ENCODE assay signal across 20 mouse cellular contexts in the genomic region with DNA sequence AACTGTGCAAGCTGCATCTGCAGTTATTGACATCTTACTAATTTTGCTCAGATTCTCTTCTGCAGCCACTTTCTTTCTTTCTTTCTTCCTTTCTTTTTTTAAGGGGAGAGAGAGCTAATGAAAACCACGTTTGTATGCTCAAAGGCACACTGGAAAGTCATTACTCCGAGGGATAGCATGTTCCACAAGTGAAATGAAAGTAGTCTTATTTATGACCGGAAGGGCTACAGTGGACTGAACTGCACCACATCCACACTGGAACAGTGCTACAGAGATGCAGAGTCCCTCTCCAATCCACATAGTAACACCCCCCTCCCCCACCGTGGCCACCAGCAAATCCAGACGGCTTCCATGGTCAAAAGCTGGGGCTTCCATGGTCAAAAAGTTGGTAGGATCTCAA.
"Had no signal": no experiment of that assay in that cellular context is flagged by ENCODE, and none has a peak within 500 bp of the region (broad histone marks: within the 10 kb centered on the region; RNA-seq: fewer than 3 reads in every experiment).

No protein-coding gene starts in this region.

- H3K27me3 ChIP-seq: intestine, embryonic 15.5 days; liver, embryonic 13.5 days; neural tube, embryonic 12.5 days; neural tube, embryonic 15.5 days had no signal

- H3K4me3 ChIP-seq: intestine, embryonic 15.5 days; liver, embryonic 13.5 days; midbrain, embryonic 12.5 days; midbrain, embryonic 15.5 days; neural tube, embryonic 12.5 days; neural tube, embryonic 15.5 days had no signal

- DNase-seq: kidney, adult 11 months; kidney, postnatal 10 days; kidney, postnatal 4 days; layer of hippocampus, adult 9-11 months; liver, embryonic 13.5 days; lung, adult 2 months; lung, postnatal 14 days; right cerebral cortex, adult 18-20 months; right cerebral cortex, postnatal 14 days; right cerebral cortex, postnatal 4 days; thymus, adult 2 months; thymus, postnatal 14 days; thymus, postnatal 4 days had no signal

- H3K4me2 ChIP-seq: intestine, embryonic 15.5 days; liver, embryonic 13.5 days; midbrain, embryonic 12.5 days; midbrain, embryonic 15.5 days; neural tube, embryonic 12.5 days; neural tube, embryonic 15.5 days had no signal

- H3K9me3 ChIP-seq: intestine, embryonic 15.5 days; liver, embryonic 13.5 days; midbrain, embryonic 12.5 days; midbrain, embryonic 15.5 days; neural tube, embryonic 12.5 days; neural tube, embryonic 15.5 days had no signal

- H3K4me1 ChIP-seq: liver, embryonic 13.5 days; midbrain, embryonic 15.5 days; neural tube, embryonic 12.5 days; neural tube, embryonic 15.5 days had no signal

- H3K36me3 ChIP-seq: intestine, embryonic 15.5 days; liver, embryonic 13.5 days; midbrain, embryonic 12.5 days; midbrain, embryonic 15.5 days; neural tube, embryonic 12.5 days; neural tube, embryonic 15.5 days had no signal

- H3K9ac ChIP-seq: intestine, embryonic 15.5 days; liver, embryonic 13.5 days; midbrain, embryonic 12.5 days; midbrain, embryonic 15.5 days; neural tube, embryonic 12.5 days; neural tube, embryonic 15.5 days had no signal

- H3K27ac ChIP-seq: intestine, embryonic 15.5 days; liver, embryonic 13.5 days; macrophage; midbrain, embryonic 12.5 days; midbrain, embryonic 15.5 days; neural tube, embryonic 12.5 days; neural tube, embryonic 15.5 days; stomach, postnatal 0 days had no signal

- ATAC-seq: intestine, embryonic 15.5 days; midbrain, embryonic 15.5 days had no signal
